Mouse (Mus musculus): ENCODE measurements around the gene Tubb4a.
"Not testable (repeated sequence)": the region's sequence is repeated elsewhere in the genome, so short reads cannot be mapped to it uniquely, and the experiment has no call there.

Gene Tubb4a

DNA sequence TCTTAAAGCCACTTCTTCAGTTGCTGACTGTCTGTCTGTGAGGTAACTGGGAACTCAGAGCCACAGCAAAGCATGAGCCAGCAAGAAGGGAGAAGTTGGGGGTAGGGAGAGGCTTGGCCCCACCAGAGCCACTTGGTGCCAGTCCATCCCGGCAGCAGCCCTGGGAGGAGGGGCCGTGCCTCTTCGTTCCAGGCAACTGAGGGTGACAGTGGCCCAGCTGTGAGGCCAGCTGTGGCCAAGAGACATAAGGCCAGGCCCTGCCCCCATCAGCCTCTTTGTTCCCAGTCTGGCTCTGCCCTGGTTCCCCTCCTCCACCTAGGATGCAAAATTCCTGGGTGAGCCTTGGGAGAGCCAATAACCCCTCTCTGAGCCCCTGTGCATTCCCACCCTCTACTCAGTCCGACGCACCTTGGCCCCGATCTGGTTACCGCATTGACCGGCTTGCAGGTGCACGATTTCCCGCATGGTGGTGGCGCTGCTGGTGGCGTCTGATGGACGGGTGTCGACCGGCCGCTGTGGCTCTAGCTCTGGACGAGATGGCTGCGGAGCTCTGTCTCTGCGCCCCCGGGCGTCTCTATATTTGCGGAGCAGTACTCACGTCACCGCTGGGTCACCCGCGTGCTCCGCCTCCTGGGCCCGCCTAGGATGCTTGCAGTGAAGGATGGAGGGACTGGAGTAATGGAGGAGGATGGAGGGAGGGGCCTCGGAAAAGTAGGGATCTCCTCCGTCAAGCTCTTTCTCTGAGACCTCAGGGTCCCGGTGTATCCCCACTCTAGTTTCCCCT lies at the start of gene Tubb4a:
TSS of gene Tubb4a (minus strand) at position 734 of the 784 bp plus-strand sequence.
- DNase-seq (ENCODE audit: low spot score) = no peak

DNA sequence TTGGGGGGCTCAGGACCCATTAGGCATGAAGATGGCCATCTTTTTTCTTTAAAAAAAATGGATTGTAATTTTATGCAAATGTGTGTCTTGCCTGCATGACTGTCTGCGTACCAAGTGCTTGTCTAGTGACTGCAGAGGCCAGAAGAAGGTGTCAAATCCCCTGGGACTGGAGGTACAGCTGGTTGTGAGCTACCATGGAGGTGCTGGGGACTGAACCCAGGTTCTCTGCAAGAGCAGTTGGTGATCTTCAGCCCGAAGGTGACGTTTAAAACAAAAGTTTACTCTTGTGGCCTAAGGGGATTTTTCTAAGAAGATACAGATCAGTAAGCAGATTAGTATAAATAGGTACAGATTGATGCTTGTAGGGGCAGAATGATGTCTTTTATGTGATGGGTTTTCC lies 48.1 kb upstream of the Tubb4a start:
- DNase-seq (ENCODE audit: low spot score) = no peak

DNA sequence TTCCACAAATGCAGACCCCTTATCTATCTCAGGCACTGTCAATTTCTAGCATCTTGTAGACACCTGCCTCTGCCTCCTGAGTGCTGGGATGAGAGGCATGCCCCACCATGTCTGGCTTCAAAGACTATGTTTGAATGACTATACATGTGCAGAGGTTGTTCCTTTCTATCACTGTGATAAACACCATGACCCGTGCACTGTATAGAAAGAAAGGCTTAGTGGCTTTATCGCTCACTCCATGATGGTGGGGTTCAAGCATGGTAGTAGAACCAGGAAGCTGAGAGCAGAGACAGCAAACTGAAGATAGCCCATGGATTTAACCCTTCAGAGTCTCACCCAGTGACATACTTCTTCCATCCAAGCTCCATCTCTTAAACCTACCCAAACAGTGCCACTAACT lies 47.1 kb upstream of the Tubb4a start:
- no peak for DNase-seq (ENCODE audit: low spot score)

DNA sequence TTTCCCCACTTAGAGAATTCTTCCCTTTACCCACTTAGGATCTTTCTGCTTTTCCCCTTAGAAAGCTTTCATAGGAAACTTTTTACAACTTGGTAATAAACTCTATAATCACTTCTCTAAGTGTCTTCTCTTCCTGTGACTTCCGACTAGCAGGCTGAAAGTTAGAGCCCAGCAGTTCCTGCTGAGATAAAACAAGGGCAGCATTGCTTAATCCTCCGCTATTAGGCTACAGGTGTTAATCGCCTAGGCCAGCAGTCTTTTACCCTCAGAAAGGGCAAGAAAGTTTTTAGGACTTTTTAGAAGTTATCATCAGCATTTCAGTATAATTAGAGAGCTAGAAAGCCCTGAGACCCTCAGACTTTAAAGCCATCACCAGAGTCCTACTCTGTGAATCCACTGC lies 46.4 kb upstream of the Tubb4a start:
- not testable (repeated sequence) for DNase-seq (ENCODE audit: low spot score)

DNA sequence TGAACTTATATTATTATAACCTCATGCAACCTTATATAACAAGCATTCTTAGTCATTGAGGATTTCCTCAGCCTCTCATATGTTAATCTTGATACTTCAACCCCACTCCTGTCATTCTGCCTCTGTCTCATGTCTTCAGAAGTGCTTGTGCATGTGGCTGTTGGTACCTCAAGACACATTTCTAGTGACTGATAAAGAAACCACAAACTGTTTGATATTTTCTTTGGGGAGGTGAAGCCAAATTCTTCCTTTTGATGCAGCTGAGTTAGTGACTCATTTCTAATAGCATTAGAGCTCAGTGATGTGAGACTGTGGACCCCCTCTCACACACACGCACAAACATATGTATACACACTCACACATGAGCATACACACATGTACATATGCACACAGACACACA lies 44.2 kb upstream of the Tubb4a start:
- no peak for DNase-seq (ENCODE audit: low spot score)

DNA sequence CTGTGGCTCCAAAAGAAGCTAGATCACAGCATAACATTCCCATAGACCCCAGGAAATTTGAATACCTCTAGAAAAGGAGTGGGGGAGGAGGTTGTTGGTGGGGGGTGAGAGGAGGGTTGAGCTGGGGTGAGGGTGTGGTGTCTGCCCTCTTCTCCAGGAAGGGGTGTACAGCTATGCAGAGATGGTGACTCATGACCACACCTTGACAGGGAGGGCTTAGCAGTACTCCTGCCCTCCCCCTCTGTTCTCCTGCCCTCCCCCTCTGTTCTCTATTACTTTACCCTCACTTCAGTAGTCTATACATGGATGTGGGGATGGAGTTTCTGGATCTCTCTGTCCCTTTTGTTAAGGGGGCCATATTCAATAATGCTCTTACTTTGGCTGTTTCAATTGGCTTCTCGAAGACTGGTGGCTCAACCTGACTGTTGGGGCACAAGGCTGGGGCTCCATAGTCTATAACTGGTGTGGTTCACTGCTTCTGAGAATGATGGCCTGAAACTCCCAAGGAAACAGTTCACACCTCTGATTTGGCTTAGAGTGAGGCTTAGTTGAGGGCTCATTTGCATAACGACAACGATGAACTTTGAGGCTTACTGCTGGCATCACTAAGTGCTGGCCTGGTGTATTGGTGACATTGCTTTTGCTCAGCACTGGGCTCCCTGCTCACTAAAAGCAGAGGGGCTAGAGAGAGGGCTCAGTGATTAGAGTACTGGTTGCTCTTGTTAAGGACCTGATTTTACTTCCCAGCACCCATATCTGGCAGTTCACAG lies 38.5 kb upstream of the Tubb4a start:
- DNase-seq (ENCODE audit: low spot score) = no peak

DNA sequence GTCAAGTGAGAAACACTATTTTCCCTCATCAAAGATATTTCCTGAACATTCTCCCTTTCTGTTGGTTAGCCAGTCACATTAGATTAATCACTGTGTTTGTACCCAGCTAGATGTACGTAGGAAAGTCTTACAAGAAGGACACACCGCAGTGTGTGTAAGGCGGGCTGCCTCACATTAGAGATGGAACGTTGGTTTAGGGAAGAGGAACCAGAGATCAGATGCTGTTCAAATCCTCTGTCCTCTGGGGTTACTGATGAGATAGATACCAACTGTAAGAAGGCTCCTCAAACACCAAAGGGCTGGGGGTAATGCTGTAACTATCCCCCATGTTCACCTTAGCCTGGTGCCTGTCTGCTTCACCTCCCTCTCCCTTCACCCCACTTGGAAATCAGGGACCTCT lies 37.2 kb upstream of the Tubb4a start:
- no peak for DNase-seq (ENCODE audit: low spot score)

DNA sequence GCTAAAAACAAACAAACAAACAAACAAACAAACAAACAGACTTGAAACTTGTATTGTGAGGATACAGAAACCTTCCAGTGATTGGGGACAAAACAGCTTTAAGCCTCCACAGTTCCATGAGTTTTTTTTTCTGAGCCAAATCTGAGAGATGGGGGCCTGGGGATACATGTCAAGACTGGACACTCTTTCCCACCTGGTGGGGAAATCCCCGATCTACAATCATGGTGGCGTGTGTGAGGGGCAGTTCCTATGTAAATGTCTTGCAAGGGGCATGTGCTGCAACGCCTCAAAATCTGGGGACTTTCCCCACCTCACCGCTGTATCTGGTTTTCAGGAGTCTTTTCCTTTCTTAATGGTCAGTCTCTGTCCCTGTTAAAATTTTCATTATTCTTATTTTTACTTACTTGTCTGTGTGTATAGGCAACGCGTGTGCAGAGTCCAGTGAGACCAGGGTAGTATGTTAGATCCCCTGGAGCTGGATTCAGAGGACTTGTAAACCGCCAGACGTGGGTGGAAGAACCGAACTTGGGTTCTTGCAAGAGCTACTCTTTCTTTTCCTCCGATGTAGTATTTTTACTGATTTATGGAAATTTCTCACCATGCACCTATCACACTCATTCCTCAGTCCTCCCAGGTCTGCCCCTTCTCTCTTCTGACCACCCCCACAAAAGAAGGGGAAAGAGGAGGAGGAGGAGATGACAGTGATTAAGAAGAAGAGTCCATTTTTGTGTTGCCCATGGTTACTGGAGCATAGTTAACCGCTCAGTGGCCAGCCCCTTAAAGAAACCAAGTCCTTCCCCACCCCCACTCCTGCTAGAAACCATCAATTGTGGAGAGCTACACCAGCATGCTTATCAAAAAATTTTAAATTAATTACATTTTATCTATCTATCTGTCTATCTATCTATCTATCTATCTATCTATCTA lies 35.9 kb upstream of the Tubb4a start:
- no peak for DNase-seq (ENCODE audit: low spot score)

DNA sequence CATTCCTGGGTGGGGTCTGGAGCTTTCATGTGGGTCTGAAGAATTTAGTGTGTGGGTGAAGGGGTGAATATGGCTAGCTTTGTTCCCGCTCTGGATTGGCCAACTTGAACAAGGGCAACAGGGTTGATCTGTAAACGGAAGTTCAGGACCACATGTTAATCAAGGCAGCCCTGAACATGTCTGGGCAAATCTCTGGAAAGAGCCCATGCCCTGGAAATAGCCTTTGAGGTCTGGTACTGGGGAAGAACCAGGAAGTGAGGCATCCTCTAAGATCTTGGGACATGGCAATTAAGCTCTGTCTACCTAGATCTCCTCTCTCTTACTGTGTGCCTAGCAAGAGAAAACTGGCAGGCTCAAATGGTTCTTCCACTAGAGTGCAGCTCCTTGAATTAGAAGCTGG lies 34.3 kb upstream of the Tubb4a start:
- DNase-seq (ENCODE audit: low spot score) = no peak

DNA sequence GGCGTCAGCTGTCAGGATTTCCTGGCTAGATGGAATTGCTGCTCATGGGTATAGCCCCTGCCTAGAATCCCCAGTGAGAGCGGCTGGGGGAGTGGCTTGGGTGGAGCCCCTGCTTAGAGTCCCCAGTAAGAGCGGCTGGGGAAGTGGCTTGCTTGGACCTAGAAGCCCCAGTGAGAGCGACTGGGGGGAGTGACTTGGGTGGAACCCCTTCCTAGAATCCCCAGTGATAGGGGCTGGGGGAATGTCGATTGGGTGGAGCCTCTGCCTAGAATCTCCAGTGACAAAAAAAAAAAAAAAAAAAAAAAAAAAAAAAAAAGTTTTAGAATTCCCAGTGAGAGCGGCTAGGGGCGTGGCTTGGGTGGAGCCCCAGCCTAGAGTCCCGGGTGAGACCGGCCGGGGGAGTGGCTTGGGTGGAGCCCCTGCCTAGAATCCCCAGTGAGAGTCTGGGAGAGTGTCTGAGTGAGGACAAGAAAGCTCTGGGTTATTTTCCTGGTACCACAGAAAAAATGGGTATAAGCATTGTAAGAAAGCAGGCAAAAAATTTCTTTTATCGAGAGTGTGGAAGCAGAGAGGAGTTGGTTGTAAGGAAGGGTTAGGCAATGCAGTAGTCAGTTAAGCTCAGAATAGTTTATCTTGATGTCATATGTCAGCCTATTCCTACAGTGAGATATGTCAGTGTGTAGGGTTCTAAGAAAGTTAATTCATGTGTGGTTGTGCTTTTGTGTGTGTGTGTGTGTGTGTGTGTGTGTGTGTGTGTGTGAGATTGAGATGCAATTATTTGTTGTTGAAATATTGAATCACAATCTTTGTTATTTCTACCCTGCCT lies 31.2 kb upstream of the Tubb4a start:
- no peak for DNase-seq (ENCODE audit: low spot score)

DNA sequence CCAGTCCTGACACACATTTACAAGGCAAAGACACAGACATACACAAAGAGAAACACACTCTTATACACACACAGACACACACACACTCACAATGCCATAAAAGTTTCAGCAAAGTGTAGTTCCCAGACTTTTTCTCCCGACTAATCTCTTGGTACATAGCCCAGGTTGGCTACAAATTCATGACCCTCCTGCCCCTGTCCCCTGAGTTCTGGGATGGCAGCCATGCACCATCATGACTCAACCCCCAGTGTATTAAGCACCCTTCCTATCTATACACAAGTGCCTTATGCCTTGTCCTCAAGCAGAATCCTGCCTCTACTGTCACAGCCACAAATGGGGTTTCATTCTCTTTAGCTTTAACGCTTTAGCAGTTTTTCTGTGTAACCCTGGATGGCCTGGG lies 29.2 kb upstream of the Tubb4a start:
- DNase-seq (ENCODE audit: low spot score) = no peak

DNA sequence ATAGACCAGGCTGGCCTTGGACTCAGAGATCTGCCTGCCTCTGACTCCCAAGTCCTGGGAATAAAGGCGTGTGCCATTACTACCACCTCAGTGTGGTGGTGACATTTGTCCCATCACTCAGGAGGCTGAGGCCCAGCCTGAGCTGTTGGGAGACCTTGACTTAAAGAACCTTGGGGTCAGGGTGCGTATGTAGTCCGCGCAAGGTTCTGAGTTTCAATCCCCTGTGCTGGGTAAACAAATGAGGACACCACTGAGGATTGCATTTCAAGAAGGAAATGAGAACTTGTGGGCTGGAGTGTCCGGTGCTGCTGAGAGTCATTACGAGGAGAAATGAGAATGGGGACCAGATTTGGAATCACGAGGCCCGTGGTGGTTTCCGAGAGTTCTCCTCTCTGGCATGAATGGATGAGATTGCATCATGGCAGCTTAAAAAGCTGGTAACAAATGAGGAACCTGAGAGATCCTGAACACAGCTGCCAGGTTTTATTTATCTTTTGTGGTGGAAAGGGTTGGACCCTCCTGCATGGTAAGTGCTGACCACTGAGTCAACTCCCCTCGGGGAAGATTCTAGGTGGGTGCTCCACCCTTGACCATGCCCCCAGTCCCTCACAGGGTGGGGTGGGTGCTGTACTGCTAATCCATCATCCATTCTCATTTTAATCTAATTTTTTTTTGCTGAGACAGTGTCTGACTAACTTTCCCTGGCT lies 25.3 kb upstream of the Tubb4a start:
- DNase-seq (ENCODE audit: low spot score) = no peak

DNA sequence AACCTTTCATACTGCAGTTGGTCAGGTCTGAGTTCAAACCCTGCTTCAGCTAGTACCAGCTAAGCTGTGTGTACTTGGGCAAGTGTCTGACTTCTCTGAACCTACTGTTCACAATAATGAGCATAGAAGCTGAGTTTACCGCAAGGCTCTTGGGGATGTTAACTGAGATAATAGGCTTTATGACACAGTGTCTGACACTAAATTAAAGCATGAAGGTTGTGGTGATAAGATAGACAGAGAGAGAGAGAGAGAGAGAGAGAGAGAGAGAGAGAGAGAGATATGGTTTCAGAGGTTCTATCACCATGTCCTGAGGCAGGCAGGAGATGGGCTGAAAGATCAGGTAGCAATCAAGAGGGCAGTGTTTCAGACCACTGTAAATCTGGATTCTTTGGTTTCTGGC lies 22.4 kb upstream of the Tubb4a start:
- no peak for DNase-seq (ENCODE audit: low spot score)

DNA sequence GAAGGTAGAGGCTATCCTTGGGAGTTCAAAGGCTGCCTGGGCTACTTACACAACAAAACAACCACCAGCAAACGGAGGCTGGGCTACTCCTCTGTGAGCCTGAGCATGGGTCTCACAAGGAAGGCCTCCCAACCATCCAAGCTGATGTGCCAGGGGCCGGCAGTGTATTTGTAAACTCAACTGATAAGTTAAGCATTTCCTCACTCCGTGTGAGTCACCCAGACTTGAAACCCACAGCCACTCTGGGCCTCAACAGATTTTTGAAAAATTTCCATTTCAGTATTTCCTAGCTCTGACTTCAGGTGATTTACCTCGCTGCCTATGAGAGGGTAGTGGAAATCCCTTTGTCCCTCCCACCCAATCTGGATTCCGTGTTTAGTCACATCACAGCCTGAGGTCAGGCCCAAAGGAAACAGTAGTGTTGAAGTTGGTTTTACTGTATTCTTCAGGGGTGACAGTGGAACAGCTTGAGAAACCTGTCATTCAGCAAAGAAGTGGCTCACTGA lies 21.1 kb upstream of the Tubb4a start:
- no peak for DNase-seq (ENCODE audit: low spot score)

DNA sequence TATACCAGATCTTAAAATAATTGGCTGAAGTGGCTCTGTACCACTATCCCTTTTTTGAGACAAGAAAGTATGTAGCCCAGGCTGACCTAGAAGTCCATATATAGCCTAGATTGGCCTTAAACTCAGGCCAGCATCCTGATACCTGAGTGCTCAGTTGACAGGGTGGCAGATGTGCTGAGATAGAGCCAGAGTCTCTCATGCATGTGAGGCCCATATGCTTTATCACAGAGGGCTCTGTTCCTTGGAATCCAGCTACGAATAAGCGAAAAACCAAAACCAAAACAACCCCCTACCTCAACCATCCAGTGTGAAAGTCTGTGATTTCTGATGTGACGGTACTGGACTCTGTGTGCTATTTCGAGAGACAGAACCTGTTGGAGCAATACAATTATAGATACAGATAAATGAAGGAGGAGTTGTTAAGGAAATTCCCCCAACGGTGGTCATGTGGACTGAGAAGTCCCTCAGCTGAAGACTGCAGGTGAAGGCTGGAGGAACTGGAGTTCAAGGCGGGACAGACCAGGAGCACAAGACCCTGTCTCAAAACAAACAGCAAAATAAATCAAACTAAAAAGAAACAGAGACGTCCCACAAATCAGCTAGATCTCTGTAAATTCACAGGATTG lies 20.6 kb upstream of the Tubb4a start:
- DNase-seq (ENCODE audit: low spot score) = no peak

DNA sequence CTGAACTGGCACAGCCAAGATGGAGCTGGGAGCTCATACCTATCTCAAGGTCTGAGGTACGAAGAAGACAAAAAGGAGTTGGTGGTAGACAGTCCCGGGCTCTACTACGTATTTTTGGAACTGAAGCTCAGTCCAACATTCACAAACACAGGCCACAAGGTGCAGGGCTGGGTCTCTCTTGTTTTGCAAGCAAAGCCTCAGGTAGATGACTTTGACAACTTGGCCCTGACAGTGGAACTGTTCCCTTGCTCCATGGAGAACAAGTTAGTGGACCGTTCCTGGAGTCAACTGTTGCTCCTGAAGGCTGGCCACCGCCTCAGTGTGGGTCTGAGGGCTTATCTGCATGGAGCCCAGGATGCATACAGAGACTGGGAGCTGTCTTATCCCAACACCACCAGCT lies 19.5 kb upstream of the Tubb4a start:
- no peak for DNase-seq (ENCODE audit: low spot score)

DNA sequence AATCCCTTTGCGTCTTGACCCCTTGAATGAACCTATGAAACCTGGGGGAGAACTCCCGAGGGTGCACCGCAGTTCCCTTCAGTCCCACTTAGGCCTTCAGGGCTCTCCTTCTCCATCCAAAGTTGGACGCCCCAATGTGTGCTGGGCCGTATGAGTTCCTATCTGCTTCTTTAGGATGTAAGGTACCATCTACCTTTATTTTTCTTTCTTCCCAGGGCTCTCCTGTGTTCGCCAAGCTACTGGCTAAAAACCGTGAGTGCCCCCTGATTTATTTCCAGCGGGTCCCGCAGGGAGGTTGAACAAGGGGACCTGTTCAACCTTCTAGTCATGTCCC lies 18.4 kb upstream of the Tubb4a start:
- no peak for DNase-seq (ENCODE audit: low spot score)

DNA sequence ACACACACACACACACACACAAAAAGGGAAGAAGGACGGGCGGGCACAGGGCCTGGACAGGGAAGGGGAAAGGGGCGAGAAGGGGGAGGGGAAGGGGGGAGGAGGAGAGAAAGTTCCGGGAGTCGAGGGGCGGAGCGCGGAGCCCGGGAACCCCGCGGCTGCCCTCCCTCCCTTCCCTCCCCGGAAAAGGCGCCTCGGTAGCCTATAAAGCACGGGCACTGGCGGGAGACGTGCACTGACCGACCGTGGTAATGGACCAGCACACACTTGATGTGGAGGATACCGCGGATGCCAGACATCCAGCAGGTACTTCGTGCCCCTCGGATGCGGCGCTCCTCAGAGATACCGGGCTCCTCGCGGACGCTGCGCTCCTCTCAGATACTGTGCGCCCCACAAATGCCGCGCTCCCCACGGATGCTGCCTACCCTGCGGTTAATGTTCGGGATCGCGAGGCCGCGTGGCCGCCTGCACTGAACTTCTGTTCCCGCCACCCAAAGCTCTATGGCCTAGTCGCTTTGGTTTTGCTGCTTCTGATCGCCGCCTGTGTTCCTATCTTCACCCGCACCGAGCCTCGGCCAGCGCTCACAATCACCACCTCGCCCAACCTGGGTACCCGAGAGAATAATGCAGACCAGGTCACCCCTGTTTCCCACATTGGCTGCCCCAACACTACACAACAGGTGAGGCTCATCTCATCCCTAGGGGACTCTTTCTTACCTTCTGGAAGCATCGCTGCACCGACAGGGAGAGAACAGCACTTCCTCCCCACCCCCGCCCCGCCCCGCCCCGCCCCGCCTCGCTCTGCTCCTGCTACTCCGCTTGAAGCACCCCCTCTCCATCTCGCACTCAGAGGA lies 17.8 kb upstream of the Tubb4a start, which contains the start of gene Tnfsf9:
TSS of gene Tnfsf9 (plus strand) at position 145 of the 854 bp plus-strand sequence.
- no peak for DNase-seq (ENCODE audit: low spot score)

DNA sequence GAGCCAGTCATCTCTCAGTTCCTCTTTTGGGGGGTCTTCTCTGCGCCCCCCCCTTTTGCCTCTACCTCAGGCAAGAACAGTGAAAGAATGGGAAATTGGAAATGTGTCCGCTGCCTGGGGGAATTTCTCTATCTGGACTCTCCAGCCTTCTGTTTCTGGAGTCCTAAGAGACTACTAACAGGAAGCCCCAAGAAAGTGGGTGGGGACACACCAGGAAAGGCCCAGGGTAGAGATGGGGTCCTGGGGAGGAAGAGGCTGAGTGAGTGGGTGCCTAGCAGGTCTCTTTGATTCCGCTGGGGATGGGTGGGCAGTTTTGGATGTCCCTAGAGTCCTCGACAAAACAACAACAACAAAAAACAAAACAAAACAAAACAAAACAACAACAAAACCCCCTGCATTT lies 16.9 kb upstream of the Tubb4a start:
- no peak for DNase-seq (ENCODE audit: low spot score)
